Mouse (Mus musculus) lung, adult 2 months (tissue): ENCODE data around the gene Tmem189.

Source experiments
- CTCF ChIP-seq: fragments of 200-500 bp; IDR thresholded peaks from 2 replicates; pipeline ENCODE4 v1.5.1; 2011; ENCODE audit warnings: mild to moderate bottlenecking, low read length, control low read depth; ENCODE audit not compliant: insufficient read depth
- POLR2A ChIP-seq: fragments of 200-500 bp; IDR thresholded peaks from 2 replicates; pipeline ENCODE4 v1.6.1; 2011; ENCODE audit warnings: low read depth, mild to moderate bottlenecking, control low read depth, low read length, borderline replicate concordance; ENCODE audit errors: extremely low read depth

GRCm38 (mm10) chr2:167680657-167681056, 9.0 kb downstream of the Tmem189 start:
- TF ChIP-seq CTCF = peak; percentile 63
- TF ChIP-seq POLR2A = no peak
